Mouse (Mus musculus): ENCODE measurements around the gene Gm26992. TPM values are rescaled to one million over a fixed set of nuclear protein-coding genes. Genes with fewer than 3 reads are reported as not detected.

Gm26992 gene
- polyA plus RNA-seq, 1 experiment: 1.3 TPM

DNA sequence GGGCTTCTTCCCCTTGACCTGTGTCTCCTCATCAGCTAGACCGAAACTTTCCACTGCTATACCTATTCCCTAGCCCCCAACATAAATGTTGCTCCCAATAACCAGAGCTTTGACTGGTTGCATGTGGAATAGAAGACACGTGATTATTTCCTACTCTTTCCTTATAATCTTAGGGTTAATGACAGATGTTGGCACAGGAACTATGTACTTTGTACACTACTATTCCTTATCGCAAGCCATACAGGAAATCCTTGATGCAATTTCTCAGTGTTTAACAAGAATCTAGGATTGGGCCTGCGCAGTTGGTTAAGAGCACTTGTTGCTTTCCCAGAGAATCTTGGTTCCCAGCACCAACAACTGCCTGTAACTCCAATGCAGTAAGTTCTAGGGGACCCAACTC is 86.4 kb downstream of the Gm26992 start:
- H3K4me1 ChIP-seq (ENCODE audit: control insufficient read depth, insufficient read depth, low read length): no peaks in the 10 kb centered on the region
- DNase-seq: no peak
- H3K4me3 ChIP-seq (replicated peaks; ENCODE audit: extremely low read depth, low read depth, low read length): no peak overlapping the region
- TF ChIP-seq CTCF (IDR thresholded peaks at IDR 0.05; ENCODE audit: insufficient read depth, low read length): no peak
- TF ChIP-seq POLR2A (IDR thresholded peaks at IDR 0.05; ENCODE audit: borderline replicate concordance, extremely low read depth, low read depth, low read length): no peak
- WGBS: 75% methylated on average over 4 of the region's 4 CpGs

DNA sequence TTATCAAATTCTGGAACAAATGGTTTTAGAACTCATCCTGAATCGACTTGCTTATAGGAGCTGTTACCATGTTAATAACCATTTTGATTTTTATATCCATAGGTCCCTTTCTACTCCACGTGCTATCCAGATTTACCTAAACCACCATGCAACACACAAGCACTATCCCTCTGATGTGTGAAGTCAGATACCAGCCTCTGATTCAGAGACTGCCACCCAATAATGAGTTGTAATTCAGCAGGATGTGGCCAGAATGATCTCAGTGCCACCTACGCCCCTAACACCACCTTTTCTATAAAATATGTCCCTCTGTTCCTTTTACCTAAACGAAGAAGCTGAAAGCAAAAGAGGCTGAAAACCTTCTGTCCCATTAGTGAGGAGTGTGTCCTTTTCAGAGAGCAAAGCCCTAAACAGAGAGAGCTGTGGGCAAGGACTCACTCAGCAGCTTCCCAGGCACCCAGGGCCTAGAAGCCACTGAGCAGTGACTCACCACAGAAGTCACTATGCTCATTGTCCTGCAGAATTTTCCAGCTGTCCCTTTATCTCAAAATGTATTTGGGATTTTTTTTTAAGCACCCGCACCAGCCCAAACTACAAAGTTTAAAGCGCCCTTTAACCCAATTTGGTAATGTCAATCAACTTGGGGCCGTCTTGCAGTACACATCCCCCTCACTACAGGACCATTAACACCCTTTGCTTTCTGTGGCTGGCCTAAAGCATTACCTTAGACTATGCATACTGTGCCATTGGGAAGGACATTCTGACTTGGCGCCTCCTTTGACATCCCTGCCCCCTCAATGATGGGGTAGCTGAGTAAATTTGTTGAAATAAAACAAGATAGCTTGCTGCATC is 87.6 kb downstream of the Gm26992 start:
- no peak for TF ChIP-seq POLR2A (IDR thresholded peaks at IDR 0.05; ENCODE audit: borderline replicate concordance, extremely low read depth, low read depth, low read length)
- TF ChIP-seq CTCF (IDR thresholded peaks at IDR 0.05; ENCODE audit: insufficient read depth, low read length): no peak
- WGBS: 83% methylated on average over 8 of the region's 8 CpGs
- Histone ChIP-seq H3K4me1 (ENCODE audit: control insufficient read depth, insufficient read depth, low read length) (no peaks in the 10 kb centered on the region), H3K4me3 (replicated peaks; ENCODE audit: extremely low read depth, low read depth, low read length) (no peak overlapping the region)
- DNase-seq: no peak

DNA sequence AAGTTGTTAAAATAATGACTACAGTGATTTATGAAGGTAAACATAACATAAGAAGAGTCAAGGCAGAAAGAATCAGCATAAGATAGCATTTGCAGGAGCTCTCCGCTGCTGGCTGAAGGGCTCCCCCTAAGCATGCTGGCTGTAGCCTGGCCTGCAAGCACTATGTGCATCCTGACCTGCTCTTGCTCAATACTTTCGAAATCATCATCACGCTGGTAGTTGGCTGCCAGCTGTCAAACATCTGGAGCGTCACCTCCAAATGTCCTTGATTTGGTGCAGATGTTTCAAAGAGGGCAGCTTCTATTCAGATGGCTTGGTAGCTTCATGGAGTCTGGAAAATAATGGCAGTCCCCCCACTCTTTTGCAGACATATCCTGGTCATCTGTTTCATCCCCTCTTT is 93.0 kb downstream of the Gm26992 start:
- DNase-seq: no peak
- Histone ChIP-seq H3K4me1 (ENCODE audit: control insufficient read depth, insufficient read depth, low read length) (no peaks in the 10 kb centered on the region), H3K4me3 (replicated peaks; ENCODE audit: extremely low read depth, low read depth, low read length) (no peak overlapping the region)
- TF ChIP-seq POLR2A (IDR thresholded peaks at IDR 0.05; ENCODE audit: borderline replicate concordance, extremely low read depth, low read depth, low read length) (no peak), CTCF (IDR thresholded peaks at IDR 0.05; ENCODE audit: insufficient read depth, low read length) (no peak)
- 59% methylated on average over 4 of the region's 4 CpGs for WGBS

DNA sequence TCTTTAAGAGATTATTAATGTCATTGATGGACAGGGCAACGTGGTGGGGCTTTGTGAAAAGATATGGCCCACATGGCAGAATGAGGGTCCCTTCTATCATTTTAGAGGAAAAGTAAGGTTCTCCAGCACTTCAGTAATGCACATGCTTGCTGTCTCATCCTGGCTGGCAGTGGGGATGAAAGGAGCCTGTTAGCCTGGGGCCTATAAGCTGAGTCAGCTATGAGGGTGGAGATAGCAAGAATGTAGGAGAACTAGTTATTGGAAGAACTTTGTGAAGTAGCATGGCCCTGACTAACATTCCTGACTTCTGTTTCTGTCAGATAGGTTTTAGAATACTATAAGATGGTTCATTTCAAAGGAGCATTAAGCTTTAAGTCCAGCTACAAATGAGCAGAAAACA is 93.5 kb downstream of the Gm26992 start:
- 59% methylated on average over 1 of the region's 1 CpGs for WGBS
- no peaks in the 10 kb centered on the region for H3K4me1 ChIP-seq (ENCODE audit: control insufficient read depth, insufficient read depth, low read length)
- TF ChIP-seq POLR2A (IDR thresholded peaks at IDR 0.05; ENCODE audit: borderline replicate concordance, extremely low read depth, low read depth, low read length): no peak
- TF ChIP-seq CTCF (IDR thresholded peaks at IDR 0.05; ENCODE audit: insufficient read depth, low read length): no peak
- DNase-seq: no peak
- no peak overlapping the region for H3K4me3 ChIP-seq (replicated peaks; ENCODE audit: extremely low read depth, low read depth, low read length)

DNA sequence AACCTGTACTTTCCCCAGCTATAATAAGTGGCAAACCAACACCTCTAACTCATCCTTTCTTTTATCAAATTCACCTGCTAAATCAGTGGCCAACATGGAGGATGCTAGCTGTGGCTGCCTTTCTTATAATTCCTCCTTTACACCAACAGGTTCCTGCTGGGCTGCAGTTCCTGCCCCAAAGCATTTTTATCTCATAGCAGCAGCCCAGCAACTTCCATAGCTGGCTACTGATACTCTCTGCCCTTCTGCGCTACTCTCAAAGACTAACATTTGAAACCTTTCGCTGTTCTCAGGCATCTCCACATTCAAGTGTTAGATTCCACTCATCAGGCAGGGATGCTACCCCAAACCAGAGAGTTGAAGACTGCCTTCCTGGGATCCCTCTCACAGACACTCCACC is 97.0 kb downstream of the Gm26992 start:
- 93% methylated on average over 2 of the region's 2 CpGs for WGBS
- no peak for TF ChIP-seq CTCF (IDR thresholded peaks at IDR 0.05; ENCODE audit: insufficient read depth, low read length)
- TF ChIP-seq POLR2A (IDR thresholded peaks at IDR 0.05; ENCODE audit: borderline replicate concordance, extremely low read depth, low read depth, low read length): no peak

DNA sequence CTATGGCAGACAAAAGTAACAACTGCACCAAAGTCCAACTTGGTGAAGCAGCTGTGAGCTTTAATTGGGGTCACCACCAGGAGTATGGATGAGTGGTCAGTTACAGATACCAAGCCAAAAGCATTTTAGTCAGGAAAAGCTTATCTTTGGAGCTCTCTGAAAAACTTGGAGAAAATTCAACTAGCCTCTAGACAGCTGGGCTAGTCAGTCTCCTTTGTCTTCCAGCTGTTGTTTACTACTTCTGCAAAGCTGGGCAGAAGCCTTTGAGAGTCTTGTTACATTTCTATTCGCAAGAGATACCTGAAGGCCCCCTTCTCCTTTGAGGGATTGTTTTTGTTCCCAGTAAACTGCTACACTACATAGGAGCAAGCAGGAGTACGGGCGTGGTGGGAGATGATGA is 97.7 kb downstream of the Gm26992 start:
- Histone ChIP-seq H3K4me3 (replicated peaks; ENCODE audit: extremely low read depth, low read depth, low read length) (no peak overlapping the region), H3K4me1 (ENCODE audit: control insufficient read depth, insufficient read depth, low read length) (no peaks in the 10 kb centered on the region)
- TF ChIP-seq CTCF (IDR thresholded peaks at IDR 0.05; ENCODE audit: insufficient read depth, low read length) (no peak), POLR2A (IDR thresholded peaks at IDR 0.05; ENCODE audit: borderline replicate concordance, extremely low read depth, low read depth, low read length) (no peak)
- no peak for DNase-seq
- WGBS: 76% methylated on average over 3 of the region's 3 CpGs

More for the DNA sequence above, 97.0 kb downstream of the Gm26992 start:
- no peak overlapping the region for H3K4me3 ChIP-seq (replicated peaks; ENCODE audit: extremely low read depth, low read depth, low read length)
- H3K4me1 ChIP-seq (ENCODE audit: control insufficient read depth, insufficient read depth, low read length): no peaks in the 10 kb centered on the region
- no peak for DNase-seq

DNA sequence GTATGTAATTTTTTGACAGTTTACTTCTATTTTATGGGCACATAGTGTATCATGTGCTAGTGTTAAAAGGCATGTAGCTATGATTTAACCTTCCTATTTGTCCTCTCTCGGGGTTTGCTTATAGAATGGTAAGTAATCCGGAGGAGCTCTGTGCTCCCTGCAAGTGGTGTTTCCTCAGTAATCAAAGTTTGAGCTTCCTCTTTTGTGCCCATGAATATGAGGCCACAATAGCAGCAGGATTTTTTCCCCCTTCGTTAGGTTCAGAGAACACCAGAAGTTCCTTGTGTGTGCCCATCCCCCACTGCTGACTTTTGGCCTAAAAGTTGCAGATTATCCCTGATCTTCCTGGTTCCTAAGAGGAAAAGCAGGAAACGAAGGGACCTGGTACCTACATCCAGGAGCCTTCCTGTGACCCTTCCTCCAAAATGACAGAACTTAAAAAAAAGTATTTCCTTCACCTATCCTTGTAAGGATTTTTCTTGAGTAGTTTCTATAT is 99.5 kb downstream of the Gm26992 start:
- Histone ChIP-seq H3K4me3 (replicated peaks; ENCODE audit: extremely low read depth, low read depth, low read length) (no peak overlapping the region), H3K4me1 (ENCODE audit: control insufficient read depth, insufficient read depth, low read length) (no peaks in the 10 kb centered on the region)
- 79% methylated on average over 4 of the region's 4 CpGs for WGBS
- no peak for TF ChIP-seq POLR2A (IDR thresholded peaks at IDR 0.05; ENCODE audit: borderline replicate concordance, extremely low read depth, low read depth, low read length)
- no peak for TF ChIP-seq CTCF (IDR thresholded peaks at IDR 0.05; ENCODE audit: insufficient read depth, low read length)
- no peak for DNase-seq

DNA sequence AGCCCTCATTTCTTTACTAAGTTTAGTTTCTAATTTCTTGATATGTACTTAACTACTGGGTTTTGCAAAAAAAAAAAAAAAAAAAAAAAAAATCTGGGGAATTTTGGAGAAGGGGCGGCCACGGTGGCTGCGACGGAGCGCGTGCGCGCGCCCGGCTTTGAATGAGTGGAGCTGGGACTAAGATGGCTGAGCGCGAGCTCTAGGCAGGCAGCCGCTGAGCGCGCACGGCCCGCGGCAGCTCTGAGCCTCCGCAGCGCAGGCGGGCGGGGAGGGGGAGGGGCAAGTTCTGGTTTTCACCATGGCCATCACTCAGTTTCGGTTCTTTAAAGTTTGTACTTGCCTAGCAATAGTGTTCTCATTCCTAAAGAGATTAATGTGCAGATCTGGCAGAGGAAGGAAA is 107.4 kb downstream of the Gm26992 start:
- Histone ChIP-seq H3K4me3 (replicated peaks; ENCODE audit: extremely low read depth, low read depth, low read length) (peak overlapping the region; percentile 41), H3K4me1 (ENCODE audit: control insufficient read depth, insufficient read depth, low read length) (no peaks in the 10 kb centered on the region)
- 2% methylated on average over 23 of the region's 23 CpGs for WGBS
- peak; percentile 34 for DNase-seq
- TF ChIP-seq POLR2A (IDR thresholded peaks at IDR 0.05; ENCODE audit: borderline replicate concordance, extremely low read depth, low read depth, low read length) (no peak), CTCF (IDR thresholded peaks at IDR 0.05; ENCODE audit: insufficient read depth, low read length) (no peak)

Other genes starting within 250 kb of the Gm26992 start
- gene Nap1l2, start 235.4 kb upstream of the Gm26992 start, polyA plus RNA-seq (2012; rRNA removed): 0.07 TPM in 2 replicates
- gene Cdx4, start 100.6 kb upstream of the Gm26992 start, polyA plus RNA-seq (2012; rRNA removed): not detected in 2 replicates
- gene Chic1, start 65.5 kb upstream of the Gm26992 start, polyA plus RNA-seq (2012; rRNA removed): 0.34 and 0.50 TPM in 2 replicates
- gene Tsx, start 7.5 kb upstream of the Gm26992 start, polyA plus RNA-seq (2012; rRNA removed): not detected in 2 replicates
- not detected in 2 replicates for gene Zcchc13, start 208.6 kb downstream of the Gm26992 start, polyA plus RNA-seq (2012; rRNA removed)

Measured in lung, adult 2 months (tissue).